Mouse (Mus musculus): Measurements from ENCODE around the gene Tdrd5. TPM values are rescaled to one million over a fixed set of nuclear protein-coding genes. Genes with fewer than 3 reads are reported as not detected.
"Not testable (repeated sequence)": the region's sequence is repeated elsewhere in the genome, so short reads cannot be mapped to it uniquely, and the experiment has no call there.

Tdrd5 gene
- total and polyA plus RNA-seq, 3 experiments = not detected

GRCm38 (mm10) chr1:156340847-156341246 lies 37.4 kb upstream of the Tdrd5 start:
- Histone ChIP-seq H3K27me3 (ENCODE audit: control insufficient read depth, insufficient read depth, low read length) (no peaks in the 10 kb centered on the region), H3K9ac (ENCODE audit: low read depth, low read length) (no peak overlapping the region), H3K36me3 (ENCODE audit: control insufficient read depth, insufficient read depth, low read length) (no peaks in the 10 kb centered on the region), H3K4me1 (ENCODE audit: control insufficient read depth, insufficient read depth, low read length) (no peaks in the 10 kb centered on the region), H3K4me3 (no peak overlapping the region), H3K79me2 (replicated peaks; ENCODE audit: control insufficient read depth, insufficient read depth, low read length) (no peaks in the 10 kb centered on the region), H3K27ac (no peak overlapping the region)
- TF ChIP-seq EP300 (IDR thresholded peaks at IDR 0.05; ENCODE audit: insufficient read depth, low read depth, low read length) = no peak
- no peak for TF ChIP-seq CTCF (IDR thresholded peaks at IDR 0.05)
- no peak for TF ChIP-seq POLR2A (IDR thresholded peaks at IDR 0.05; ENCODE audit: insufficient read depth, low read depth, low read length)
- DNase-seq = no peak
- 64% methylated on average over 4 of the region's 4 CpGs for WGBS
- intact Hi-C loops (cut with DNase I) = no loop called here

GRCm38 (mm10) chr1:156323126-156323525 lies 19.7 kb upstream of the Tdrd5 start:
- Histone ChIP-seq H3K27ac (no peak overlapping the region), H3K4me3 (no peak overlapping the region), H3K27me3 (ENCODE audit: control insufficient read depth, insufficient read depth, low read length) (no peaks in the 10 kb centered on the region), H3K79me2 (replicated peaks; ENCODE audit: control insufficient read depth, insufficient read depth, low read length) (no peaks in the 10 kb centered on the region), H3K9ac (ENCODE audit: low read depth, low read length) (no peak overlapping the region), H3K4me1 (ENCODE audit: control insufficient read depth, insufficient read depth, low read length) (no peaks in the 10 kb centered on the region), H3K36me3 (ENCODE audit: control insufficient read depth, insufficient read depth, low read length) (no peaks in the 10 kb centered on the region)
- WGBS = 86% methylated on average over 9 of the region's 9 CpGs
- TF ChIP-seq EP300 (IDR thresholded peaks at IDR 0.05; ENCODE audit: insufficient read depth, low read depth, low read length) (no peak), POLR2A (IDR thresholded peaks at IDR 0.05; ENCODE audit: insufficient read depth, low read depth, low read length) (no peak), CTCF (IDR thresholded peaks at IDR 0.05) (no peak)
- DNase-seq = no peak
- intact Hi-C loops (cut with DNase I) = no loop called here

DNA sequence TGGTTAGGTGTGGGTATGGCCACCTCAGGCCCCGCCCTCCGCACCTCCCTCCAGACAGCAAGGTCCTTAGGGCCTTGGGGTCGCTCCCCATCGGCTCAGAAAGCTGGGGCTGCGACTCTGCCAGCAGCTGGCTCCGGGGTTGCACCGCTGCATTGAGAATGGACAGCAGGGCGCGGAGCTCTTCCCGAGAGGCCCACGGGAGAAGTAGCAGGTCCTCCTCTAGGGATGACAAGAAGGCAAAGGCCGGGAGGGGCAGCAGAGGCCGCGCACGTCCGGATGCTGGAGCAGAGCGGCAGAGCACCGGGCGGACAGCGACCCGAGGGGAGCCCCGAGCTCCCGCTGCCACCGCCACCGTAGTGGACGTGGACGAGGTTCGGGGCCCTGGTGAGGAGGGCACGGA lies 7.2 kb upstream of the Tdrd5 start, which contains the start of gene Nphs2:
Nphs2 (plus strand) TSS at position 98 of the 400 bp plus-strand sequence.
- DNase-seq = no peak
- no peaks in the 10 kb centered on the region for H3K36me3 ChIP-seq (ENCODE audit: control insufficient read depth, insufficient read depth, low read length)
- no peaks in the 10 kb centered on the region for H3K4me1 ChIP-seq (ENCODE audit: control insufficient read depth, insufficient read depth, low read length)
- no peak within 1 kb of the TSS for H3K27ac ChIP-seq
- no peak within 1 kb of the TSS for H3K9ac ChIP-seq (ENCODE audit: low read depth, low read length)
- intact Hi-C loops (cut with DNase I) = no loop called here
- WGBS = 6% methylated on average over 29 of the region's 29 CpGs
- H3K27me3 ChIP-seq (ENCODE audit: control insufficient read depth, insufficient read depth, low read length) = peaks cover 3% of the 10 kb centered on the region; the same call in 1 of the 2 replicates
- H3K79me2 ChIP-seq (replicated peaks; ENCODE audit: control insufficient read depth, insufficient read depth, low read length) = no peaks in the 10 kb centered on the region
- no peak for TF ChIP-seq CTCF (IDR thresholded peaks at IDR 0.05)
- no peak for TF ChIP-seq POLR2A (IDR thresholded peaks at IDR 0.05; ENCODE audit: insufficient read depth, low read depth, low read length)
- TF ChIP-seq EP300 (IDR thresholded peaks at IDR 0.05; ENCODE audit: insufficient read depth, low read depth, low read length) = no peak
- H3K4me3 ChIP-seq = no peak within 1 kb of the TSS

GRCm38 (mm10) chr1:156308595-156308994 lies 5.1 kb upstream of the Tdrd5 start:
- 50% methylated on average over 1 of the region's 1 CpGs for WGBS
- intact Hi-C loops (cut with DNase I) = no loop called here
- Histone ChIP-seq H3K36me3 (ENCODE audit: control insufficient read depth, insufficient read depth, low read length) (no peaks in the 10 kb centered on the region), H3K27me3 (ENCODE audit: control insufficient read depth, insufficient read depth, low read length) (peaks cover 5% of the 10 kb centered on the region; the same call in 1 of the 2 replicates), H3K9ac (ENCODE audit: low read depth, low read length) (no peak overlapping the region), H3K4me1 (ENCODE audit: control insufficient read depth, insufficient read depth, low read length) (no peaks in the 10 kb centered on the region), H3K79me2 (replicated peaks; ENCODE audit: control insufficient read depth, insufficient read depth, low read length) (no peaks in the 10 kb centered on the region), H3K27ac (no peak overlapping the region), H3K4me3 (no peak overlapping the region)
- TF ChIP-seq POLR2A (IDR thresholded peaks at IDR 0.05; ENCODE audit: insufficient read depth, low read depth, low read length) (no peak), CTCF (IDR thresholded peaks at IDR 0.05) (no peak)
- DNase-seq = no peak

DNA sequence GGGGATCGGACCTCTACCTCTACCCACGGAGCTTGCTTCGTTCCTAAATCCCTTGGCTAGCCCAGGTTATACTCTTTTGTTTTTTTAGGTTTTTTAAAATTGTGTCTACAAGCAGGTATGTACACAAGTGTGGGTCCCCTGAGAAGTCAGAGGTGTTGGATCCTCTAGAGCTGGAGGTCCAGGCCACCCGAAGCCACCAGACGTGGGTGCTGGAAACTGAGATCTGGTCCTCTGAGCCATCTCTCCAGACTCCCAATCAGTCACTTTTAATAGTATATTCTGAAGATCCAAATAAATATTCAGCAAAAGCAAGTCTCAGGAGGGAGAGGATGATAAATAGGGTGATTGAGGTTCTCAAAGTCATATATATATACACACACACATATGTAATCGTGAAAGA lies 13.4 kb downstream of the Tdrd5 start:
- Histone ChIP-seq H3K4me3 (no peak overlapping the region), H3K27ac (no peak overlapping the region), H3K79me2 (replicated peaks; ENCODE audit: control insufficient read depth, insufficient read depth, low read length) (no peaks in the 10 kb centered on the region), H3K36me3 (ENCODE audit: control insufficient read depth, insufficient read depth, low read length) (no peaks in the 10 kb centered on the region), H3K4me1 (ENCODE audit: control insufficient read depth, insufficient read depth, low read length) (no peaks in the 10 kb centered on the region), H3K27me3 (ENCODE audit: control insufficient read depth, insufficient read depth, low read length) (no peaks in the 10 kb centered on the region), H3K9ac (ENCODE audit: low read depth, low read length) (no peak overlapping the region)
- TF ChIP-seq CTCF (IDR thresholded peaks at IDR 0.05) (no peak), POLR2A (IDR thresholded peaks at IDR 0.05; ENCODE audit: insufficient read depth, low read depth, low read length) (no peak), EP300 (IDR thresholded peaks at IDR 0.05; ENCODE audit: insufficient read depth, low read depth, low read length) (no peak)
- intact Hi-C loops (cut with DNase I) = no loop called here
- 97% methylated on average over 6 of the region's 6 CpGs for WGBS
- DNase-seq = no peak

DNA sequence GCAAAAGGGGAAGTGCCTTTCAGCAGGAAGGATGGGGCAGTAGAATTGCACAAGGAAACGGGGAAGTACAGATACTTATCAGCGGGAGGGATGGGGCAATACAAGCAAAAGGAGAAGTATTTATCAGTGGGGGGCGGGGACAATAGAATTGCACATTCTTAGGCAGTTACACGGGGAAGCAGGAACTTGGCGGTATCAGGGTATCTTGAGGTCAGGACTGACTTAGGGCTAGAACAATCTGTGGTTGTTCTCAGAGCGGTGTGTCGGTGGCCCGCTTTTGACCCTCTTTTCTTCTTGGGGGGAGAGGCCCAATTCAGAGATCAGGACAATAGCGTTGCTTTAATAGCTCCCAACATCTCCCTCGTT lies 14.3 kb downstream of the Tdrd5 start:
- H3K9ac ChIP-seq (ENCODE audit: low read depth, low read length); H3K4me1 ChIP-seq (ENCODE audit: control insufficient read depth, insufficient read depth, low read length); H3K27me3 ChIP-seq (ENCODE audit: control insufficient read depth, insufficient read depth, low read length); DNase-seq; H3K36me3 ChIP-seq (ENCODE audit: control insufficient read depth, insufficient read depth, low read length); H3K4me3 ChIP-seq; intact Hi-C loops (cut with DNase I); H3K27ac ChIP-seq; H3K79me2 ChIP-seq (replicated peaks; ENCODE audit: control insufficient read depth, insufficient read depth, low read length): not testable (repeated sequence)
- WGBS = 39% methylated on average over 10 of the region's 10 CpGs
